Mouse (Mus musculus): Measurements from ENCODE around the gene Cul4a. TPM values are rescaled to one million over a fixed set of nuclear protein-coding genes. Genes with fewer than 3 reads are reported as not detected.

The Cul4a gene
- total RNA-seq, 1 experiment from 2014 or later = 64.4 TPM

GRCm38 (mm10) chr8:13174305-13174704, 68.9 kb downstream of the Cul4a start:
- no peak for ATAC-seq (ENCODE audit: extremely low read depth, insufficient number of reproducible peaks, low FRiP score, poor library complexity, severe bottlenecking)

- no peak for ATAC-seq (ENCODE audit: extremely low read depth, insufficient number of reproducible peaks, low FRiP score, poor library complexity, severe bottlenecking)
Observed at GRCm38 (mm10) chr8:13174811-13175210, 69.4 kb downstream of the Cul4a start.

GRCm38 (mm10) chr8:13175650-13176049, 70.2 kb downstream of the Cul4a start:
- no peak for ATAC-seq (ENCODE audit: extremely low read depth, insufficient number of reproducible peaks, low FRiP score, poor library complexity, severe bottlenecking)

GRCm38 (mm10) chr8:13177173-13177852, 71.9 kb downstream of the Cul4a start:
- ATAC-seq (ENCODE audit: extremely low read depth, insufficient number of reproducible peaks, low FRiP score, poor library complexity, severe bottlenecking) = no peak

GRCm38 (mm10) chr8:13178137-13178536, 72.7 kb downstream of the Cul4a start:
- ATAC-seq (ENCODE audit: extremely low read depth, insufficient number of reproducible peaks, low FRiP score, poor library complexity, severe bottlenecking) = no peak

GRCm38 (mm10) chr8:13179482-13179881, 74.1 kb downstream of the Cul4a start:
- ATAC-seq (ENCODE audit: extremely low read depth, insufficient number of reproducible peaks, low FRiP score, poor library complexity, severe bottlenecking) = no peak

- no peak for ATAC-seq (ENCODE audit: extremely low read depth, insufficient number of reproducible peaks, low FRiP score, poor library complexity, severe bottlenecking)
Observed at GRCm38 (mm10) chr8:13179948-13180347, 74.5 kb downstream of the Cul4a start.

- ATAC-seq (ENCODE audit: extremely low read depth, insufficient number of reproducible peaks, low FRiP score, poor library complexity, severe bottlenecking) = no peak
Observed at GRCm38 (mm10) chr8:13180408-13180807, 75.0 kb downstream of the Cul4a start.

GRCm38 (mm10) chr8:13180911-13181690, 75.7 kb downstream of the Cul4a start:
- no peak for ATAC-seq (ENCODE audit: extremely low read depth, insufficient number of reproducible peaks, low FRiP score, poor library complexity, severe bottlenecking)

GRCm38 (mm10) chr8:13181691-13181976, 76.2 kb downstream of the Cul4a start:
- no peak for ATAC-seq (ENCODE audit: extremely low read depth, insufficient number of reproducible peaks, low FRiP score, poor library complexity, severe bottlenecking)

GRCm38 (mm10) chr8:13186819-13187218, 81.4 kb downstream of the Cul4a start:
- no peak for ATAC-seq (ENCODE audit: extremely low read depth, insufficient number of reproducible peaks, low FRiP score, poor library complexity, severe bottlenecking)

GRCm38 (mm10) chr8:13187229-13187628, 81.8 kb downstream of the Cul4a start:
- no peak for ATAC-seq (ENCODE audit: extremely low read depth, insufficient number of reproducible peaks, low FRiP score, poor library complexity, severe bottlenecking)

GRCm38 (mm10) chr8:13187638-13188037, 82.2 kb downstream of the Cul4a start:
- ATAC-seq (ENCODE audit: extremely low read depth, insufficient number of reproducible peaks, low FRiP score, poor library complexity, severe bottlenecking) = no peak

GRCm38 (mm10) chr8:13188052-13188555, 82.7 kb downstream of the Cul4a start:
- no peak for ATAC-seq (ENCODE audit: extremely low read depth, insufficient number of reproducible peaks, low FRiP score, poor library complexity, severe bottlenecking)

- ATAC-seq (ENCODE audit: extremely low read depth, insufficient number of reproducible peaks, low FRiP score, poor library complexity, severe bottlenecking) = no peak
Observed at GRCm38 (mm10) chr8:13188857-13189256, 83.4 kb downstream of the Cul4a start.

- ATAC-seq (ENCODE audit: extremely low read depth, insufficient number of reproducible peaks, low FRiP score, poor library complexity, severe bottlenecking) = no peak
Observed at GRCm38 (mm10) chr8:13190235-13190634, 84.8 kb downstream of the Cul4a start.

- ATAC-seq (ENCODE audit: extremely low read depth, insufficient number of reproducible peaks, low FRiP score, poor library complexity, severe bottlenecking) = no peak
Observed at GRCm38 (mm10) chr8:13194818-13195217, 89.4 kb downstream of the Cul4a start.

GRCm38 (mm10) chr8:13197493-13197892, 92.1 kb downstream of the Cul4a start:
- no peak for ATAC-seq (ENCODE audit: extremely low read depth, insufficient number of reproducible peaks, low FRiP score, poor library complexity, severe bottlenecking)
